Mouse (Mus musculus) effector memory CD4-positive, alpha-beta T cell, adult 7 months (primary cell): ENCODE results near the gene Gm12258. TPM values are rescaled to one million over a fixed set of nuclear protein-coding genes. Genes with fewer than 3 reads are reported as not detected.

Source experiments
- polyA plus RNA-seq: library from polyadenylated mRNA; unstranded; fragments of 100-300 nt; shearing (Covaris generic); gene quantifications from one replicate; pipeline ENCODE4 v1.2.1, GENCODE M21; 2017

Gm12258 gene
- polyA plus RNA-seq: 2.9 TPM

GRCm38 (mm10) chr11:58846919-58847461 is at the start of gene Gm12258:
TSS of gene Gm12258 (plus strand) at chr11:58847158.

GRCm38 (mm10) chr11:58801558-58802228 is 45.3 kb upstream of the Gm12258 start, which contains the start of gene Fam183b:
TSS of gene Fam183b (minus strand) at chr11:58801960.

GRCm38 (mm10) chr11:58814700-58815099 is 32.3 kb upstream of the Gm12258 start, which contains the start of gene Olfr313:
TSS of gene Olfr313 (plus strand) at chr11:58815000.

GRCm38 (mm10) chr11:58828937-58829336 is 18.0 kb upstream of the Gm12258 start, which contains the start of gene Olfr312:
TSS of gene Olfr312 (plus strand) at chr11:58829237.

GRCm38 (mm10) chr11:58838951-58839350 is 8.0 kb upstream of the Gm12258 start, which contains the start of gene Olfr311:
TSS of gene Olfr311 (plus strand) at chr11:58839251.

GRCm38 (mm10) chr11:58867039-58867953 is 20.3 kb downstream of the Gm12258 start, which contains the start of gene 2810021J22Rik:
TSS of gene 2810021J22Rik (plus strand) at chr11:58867216.

GRCm38 (mm10) chr11:58903511-58904409 is 56.8 kb downstream of the Gm12258 start, which contains the start of gene Zfp39:
TSS of gene Zfp39 (minus strand) at chr11:58904225.

Other genes starting within 250 kb of the Gm12258 start
- gene 2210407C18Rik, start 231.1 kb upstream of the Gm12258 start, polyA plus RNA-seq: not detected
- gene Olfr323, start 216.7 kb upstream of the Gm12258 start, polyA plus RNA-seq: not detected
- not detected for gene Trim58, start 206.7 kb upstream of the Gm12258 start, polyA plus RNA-seq
- gene Olfr322, start 188.4 kb upstream of the Gm12258 start, polyA plus RNA-seq: not detected
- not detected for gene Olfr320, start 166.1 kb upstream of the Gm12258 start, polyA plus RNA-seq
- gene Olfr319, start 148.0 kb upstream of the Gm12258 start, polyA plus RNA-seq: not detected
- 0.18 TPM for gene Olfr318, start 123.1 kb upstream of the Gm12258 start, polyA plus RNA-seq
- not detected for gene Olfr317, start 107.9 kb upstream of the Gm12258 start, polyA plus RNA-seq
- gene Olfr316, start 94.4 kb upstream of the Gm12258 start, polyA plus RNA-seq: 0.16 TPM
- gene Olfr315, start 74.0 kb upstream of the Gm12258 start, polyA plus RNA-seq: not detected
- gene Olfr314, start 64.2 kb upstream of the Gm12258 start, polyA plus RNA-seq: 0.28 TPM
- gene Fam183b, start 45.2 kb upstream of the Gm12258 start, polyA plus RNA-seq: not detected
- gene Olfr313, start 32.2 kb upstream of the Gm12258 start, polyA plus RNA-seq: not detected
- gene Olfr312, start 17.9 kb upstream of the Gm12258 start, polyA plus RNA-seq: 0.13 TPM
- 0.23 TPM for gene Olfr311, start 7.9 kb upstream of the Gm12258 start, polyA plus RNA-seq
- 1.9 TPM for gene 2810021J22Rik, start 20.1 kb downstream of the Gm12258 start, polyA plus RNA-seq
- 1.5 TPM for gene Zfp39, start 57.1 kb downstream of the Gm12258 start, polyA plus RNA-seq
- 0.44 TPM for gene Btnl10, start 70.8 kb downstream of the Gm12258 start, polyA plus RNA-seq
- 201 TPM for gene Rnf187, start 91.8 kb downstream of the Gm12258 start, polyA plus RNA-seq
- 11.9 TPM for gene Hist3h2ba, start 101.8 kb downstream of the Gm12258 start, polyA plus RNA-seq
- gene Hist3h2a, start 107.5 kb downstream of the Gm12258 start, polyA plus RNA-seq: 23.4 TPM
- gene Trim17, start 107.5 kb downstream of the Gm12258 start, polyA plus RNA-seq: 0.48 TPM
- gene Trim11, start 130.9 kb downstream of the Gm12258 start, polyA plus RNA-seq: 38.8 TPM